Mouse (Mus musculus) stomach, embryonic 15.5 days (tissue): Measurements from ENCODE around the gene Prrt4. TPM values are rescaled to one million over a fixed set of nuclear protein-coding genes. Genes with fewer than 3 reads are reported as not detected.

ENCODE experiments used
- ATAC-seq: fragments of 200-750 bp; cut with Nextera tagmentation; 2 replicates; pipeline ENCODE4 v1.8.0; 2017; ENCODE audit warnings: low read depth, moderate number of reproducible peaks, moderate TSS enrichment; ENCODE audit not compliant: insufficient read depth, low FRiP score
- H3K27ac ChIP-seq: fragments of 300-500 bp; sonication (generic); 2 replicates; pipeline ENCODE4 v1.5.1; 2015; ENCODE audit warnings: mild to moderate bottlenecking, inconsistent platforms
- H3K27me3 ChIP-seq: fragments of 300-500 bp; sonication (generic); replicated peaks from 2 replicates; pipeline ENCODE4 v1.6.1; 2015; ENCODE audit warnings: inconsistent platforms
- H3K36me3 ChIP-seq: fragments of 300-500 bp; sonication (generic); 2 replicates; pipeline ENCODE4 v1.6.1; 2015; ENCODE audit warnings: inconsistent platforms
- H3K4me1 ChIP-seq: fragments of 300-500 bp; sonication (generic); 2 replicates; pipeline ENCODE4 v1.6.1; 2015; ENCODE audit warnings: inconsistent platforms
- H3K4me2 ChIP-seq: fragments of 300-500 bp; sonication (generic); 2 replicates; pipeline ENCODE4 v1.6.1; 2015; ENCODE audit warnings: mild to moderate bottlenecking, inconsistent platforms
- H3K4me3 ChIP-seq: fragments of 300-500 bp; sonication (generic); replicated peaks from 2 replicates; pipeline ENCODE4 v1.5.1; 2015; ENCODE audit warnings: inconsistent platforms
- H3K9ac ChIP-seq: fragments of 300-500 bp; sonication (generic); 2 replicates; pipeline ENCODE4 v1.6.1; 2015; ENCODE audit warnings: inconsistent platforms
- H3K9me3 ChIP-seq: fragments of 300-500 bp; sonication (generic); 2 replicates; pipeline ENCODE4 v1.6.1; 2016; ENCODE audit warnings: inconsistent platforms
- whole genome bisulfite sequencing: fragments of 180-500 bp; shearing (Covaris S2); methylation state at CpG from one replicate; pipeline ENCODE4 v1.1.7; 2015; 5-methylcytosine and 5-hydroxymethylcytosine counted together
- polyA plus RNA-seq: library from polyadenylated mRNA; unstranded; fragments of >200 nt; fragmentation: Nextera tagmentation; extraction: Ambion mirVana; gene quantifications from 2 replicates; pipeline ENCODE4 v1.2.1, GENCODE M21; 2015

Gene Prrt4
- polyA plus RNA-seq, 1 experiment from 2014 or later: 0.58 TPM

GRCm38 (mm10) chr6:29207017-29207416 is 27.6 kb upstream of the Prrt4 start:
- ATAC-seq: no peak
- H3K4me2 ChIP-seq: no peak overlapping the region
- H3K4me1 ChIP-seq: peaks cover 12% of the 10 kb centered on the region
- H3K27ac ChIP-seq: no peak overlapping the region
- H3K4me3 ChIP-seq: no peak overlapping the region
- WGBS: 87% methylated on average over 5 of the region's 5 CpGs
- no peak overlapping the region for H3K9ac ChIP-seq
- H3K9me3 ChIP-seq: no peaks in the 10 kb centered on the region
- H3K27me3 ChIP-seq: no peaks in the 10 kb centered on the region
- H3K36me3 ChIP-seq: peaks cover 28% of the 10 kb centered on the region

GRCm38 (mm10) chr6:29206006-29206405 is 26.6 kb upstream of the Prrt4 start:
- H3K36me3 ChIP-seq: peaks cover 28% of the 10 kb centered on the region
- no peaks in the 10 kb centered on the region for H3K9me3 ChIP-seq
- no peaks in the 10 kb centered on the region for H3K27me3 ChIP-seq
- 94% methylated on average over 10 of the region's 10 CpGs for WGBS
- no peak overlapping the region for H3K9ac ChIP-seq
- no peak overlapping the region for H3K4me2 ChIP-seq
- H3K27ac ChIP-seq: no peak overlapping the region
- ATAC-seq: no peak
- H3K4me3 ChIP-seq: no peak overlapping the region
- peaks cover 7% of the 10 kb centered on the region for H3K4me1 ChIP-seq

- peaks cover 28% of the 10 kb centered on the region for H3K36me3 ChIP-seq
- WGBS: 56% methylated on average over 15 of the region's 15 CpGs
- ATAC-seq: no peak
Measured at GRCm38 (mm10) chr6:29204932-29205614, 25.7 kb upstream of the Prrt4 start.

GRCm38 (mm10) chr6:29203861-29204585 is 24.6 kb upstream of the Prrt4 start:
- Histone ChIP-seq H3K9ac (no peak overlapping the region), H3K27ac (no peak overlapping the region), H3K4me2 (no peak overlapping the region), H3K4me3 (no peak overlapping the region), H3K27me3 (no peaks in the 10 kb centered on the region), H3K9me3 (no peaks in the 10 kb centered on the region), H3K4me1 (peaks cover 6% of the 10 kb centered on the region; the same call in 1 of the 2 replicates), H3K36me3 (peaks cover 28% of the 10 kb centered on the region)
- 80% methylated on average over 6 of the region's 6 CpGs for WGBS
- no peak for ATAC-seq

More at GRCm38 (mm10) chr6:29204932-29205614, 25.7 kb upstream of the Prrt4 start:
- H3K9me3 ChIP-seq: no peaks in the 10 kb centered on the region
- H3K4me1 ChIP-seq: peaks cover 6% of the 10 kb centered on the region; the same call in 1 of the 2 replicates
- no peak overlapping the region for H3K4me3 ChIP-seq
- H3K9ac ChIP-seq: no peak overlapping the region
- no peak overlapping the region for H3K4me2 ChIP-seq
- no peaks in the 10 kb centered on the region for H3K27me3 ChIP-seq
- no peak overlapping the region for H3K27ac ChIP-seq

GRCm38 (mm10) chr6:29203096-29203495 is 23.7 kb upstream of the Prrt4 start:
- ATAC-seq: no peak
- Histone ChIP-seq H3K4me2 (no peak overlapping the region), H3K36me3 (peaks cover 28% of the 10 kb centered on the region), H3K27me3 (no peaks in the 10 kb centered on the region), H3K9me3 (no peaks in the 10 kb centered on the region), H3K4me1 (0 out of 2 replicates have a peak, but pooled peaks cover 2% of the 10 kb centered on the region), H3K4me3 (no peak overlapping the region), H3K9ac (no peak overlapping the region), H3K27ac (no peak overlapping the region)
- 93% methylated on average over 13 of the region's 13 CpGs for WGBS

GRCm38 (mm10) chr6:29201988-29202387 is 22.6 kb upstream of the Prrt4 start:
- Histone ChIP-seq H3K27ac (no peak overlapping the region), H3K4me2 (no peak overlapping the region), H3K9me3 (no peaks in the 10 kb centered on the region), H3K4me1 (0 out of 2 replicates have a peak, but pooled peaks cover 2% of the 10 kb centered on the region), H3K36me3 (peaks cover 27% of the 10 kb centered on the region), H3K4me3 (no peak overlapping the region), H3K27me3 (no peaks in the 10 kb centered on the region), H3K9ac (no peak overlapping the region)
- WGBS: 76% methylated on average over 8 of the region's 8 CpGs
- no peak for ATAC-seq

- H3K9ac ChIP-seq: no peak overlapping the region
- 0 out of 2 replicates have a peak, but pooled peaks cover 2% of the 10 kb centered on the region for H3K4me1 ChIP-seq
- H3K4me3 ChIP-seq: no peak overlapping the region
- peaks cover 24% of the 10 kb centered on the region for H3K36me3 ChIP-seq
- H3K9me3 ChIP-seq: no peaks in the 10 kb centered on the region
- no peaks in the 10 kb centered on the region for H3K27me3 ChIP-seq
- H3K27ac ChIP-seq: no peak overlapping the region
- no peak for ATAC-seq
- no peak overlapping the region for H3K4me2 ChIP-seq
- WGBS: 91% methylated on average over 5 of the region's 5 CpGs
Measured at GRCm38 (mm10) chr6:29201341-29201740, 22.0 kb upstream of the Prrt4 start.

GRCm38 (mm10) chr6:29200496-29200895 is 21.1 kb upstream of the Prrt4 start:
- Histone ChIP-seq H3K36me3 (peaks cover 19% of the 10 kb centered on the region), H3K4me3 (no peak overlapping the region), H3K9me3 (no peaks in the 10 kb centered on the region), H3K9ac (no peak overlapping the region), H3K27me3 (no peaks in the 10 kb centered on the region), H3K4me2 (no peak overlapping the region), H3K4me1 (0 out of 2 replicates have a peak, but pooled peaks cover 2% of the 10 kb centered on the region), H3K27ac (no peak overlapping the region)
- 55% methylated on average over 3 of the region's 3 CpGs for WGBS
- no peak for ATAC-seq

- Histone ChIP-seq H3K4me1 (no peaks in the 10 kb centered on the region), H3K4me2 (peak overlapping the region; percentile 55), H3K4me3 (peak overlapping the region; percentile 31), H3K36me3 (peaks cover 13% of the 10 kb centered on the region), H3K9me3 (no peaks in the 10 kb centered on the region), H3K27me3 (0 out of 2 replicates have a peak, but pooled peaks cover 3% of the 10 kb centered on the region), H3K9ac (peak overlapping the region; percentile 4; the same call in 1 of the 2 replicates), H3K27ac (no peak overlapping the region)
- WGBS: 27% methylated on average over 8 of the region's 8 CpGs
- ATAC-seq: no peak
Measured at GRCm38 (mm10) chr6:29199223-29199855, 20.0 kb upstream of the Prrt4 start.

- no peak overlapping the region for H3K27ac ChIP-seq
- peaks cover 6% of the 10 kb centered on the region for H3K36me3 ChIP-seq
- H3K4me1 ChIP-seq: no peaks in the 10 kb centered on the region
- ATAC-seq: peak; percentile 82
- peak overlapping the region; percentile 31 for H3K4me3 ChIP-seq
- 0 out of 2 replicates have a peak, but pooled peaks cover 3% of the 10 kb centered on the region for H3K27me3 ChIP-seq
- peak overlapping the region; percentile 4; the same call in 1 of the 2 replicates for H3K9ac ChIP-seq
- 15% methylated on average over 25 of the region's 25 CpGs for WGBS
- peak overlapping the region; percentile 55 for H3K4me2 ChIP-seq
- H3K9me3 ChIP-seq: no peaks in the 10 kb centered on the region
Measured at GRCm38 (mm10) chr6:29198309-29199222, 19.2 kb upstream of the Prrt4 start.
